Mouse (Mus musculus): ENCODE results near the gene Tmed2.
"Not testable (repeated sequence)": the region's sequence is repeated elsewhere in the genome, so short reads cannot be mapped to it uniquely, and the experiment has no call there.

GRCm38 (mm10) chr5:124500037-124500436 is 40.5 kb upstream of the Tmed2 start:
- TF ChIP-seq CTCF (IDR thresholded peaks at IDR 0.05; ENCODE audit: borderline replicate concordance, extremely low read depth, insufficient read depth, insufficient read length); POLR2A (IDR thresholded peaks at IDR 0.05; ENCODE audit: borderline replicate concordance, extremely low read depth, insufficient read depth, insufficient read length, poor library complexity, severe bottlenecking): not testable (repeated sequence)

All from brain, embryonic 14.5 days (tissue).